In the genomic region with DNA sequence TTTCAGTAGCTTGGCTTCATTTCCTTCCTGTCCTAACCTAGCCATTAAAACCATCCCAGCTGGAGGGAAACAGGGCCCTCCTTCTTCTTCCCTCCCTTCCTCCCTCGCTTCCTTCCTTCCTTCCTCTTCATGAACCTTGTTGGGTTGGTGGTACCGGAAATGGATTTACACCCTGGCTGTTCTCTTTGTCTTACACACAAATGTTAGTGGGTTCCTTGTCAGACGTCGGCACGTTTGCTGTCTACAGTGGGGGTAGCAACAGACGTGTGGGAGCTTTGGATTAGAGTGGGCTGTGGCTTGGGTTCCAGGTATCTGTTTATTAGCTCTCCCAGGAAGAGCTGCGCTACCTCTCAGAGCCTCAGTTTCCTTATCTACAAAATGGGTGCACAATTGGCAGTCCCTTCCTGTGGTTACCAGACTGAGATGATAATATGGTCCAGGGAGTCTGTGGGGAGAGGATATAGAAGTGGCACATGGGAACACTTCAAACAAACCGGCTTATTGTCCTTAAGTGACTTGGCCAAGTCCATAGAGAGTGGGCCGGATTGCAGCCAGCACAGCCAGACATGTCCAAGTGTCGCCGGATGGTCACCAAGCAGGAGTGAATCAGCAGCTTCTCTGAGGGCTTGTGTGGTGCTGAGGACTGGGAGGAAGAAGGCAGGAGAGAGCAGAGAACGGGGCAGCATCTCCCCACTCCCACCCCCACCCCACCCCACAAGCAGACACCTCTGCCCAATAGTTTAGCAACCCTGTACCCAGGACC, we compare ENCODE assay signal across 11 mouse cellular contexts. TPM values are rescaled to one million over a fixed set of nuclear protein-coding genes. Genes with fewer than 3 reads are reported as not detected.
DNase-seq lines count a peak whose midpoint lies in the region; ATAC-seq and TF ChIP-seq lines count a peak whose summit lies in the region.
"Had no signal": no experiment of that assay in that cellular context is flagged by ENCODE, and none has a peak within 500 bp of the region (broad histone marks: within the 10 kb centered on the region; RNA-seq: fewer than 3 reads in every experiment).

No protein-coding gene starts in this region.

- peak overlapping the region; percentile 4; the same call in 1 of the 2 replicates for H3K27ac ChIP-seq in kidney, embryonic 14.5 days (ENCODE audit: low read depth, low read length)
- no peak overlapping the region for H3K27ac ChIP-seq in MEL (ENCODE audit: control insufficient read depth, low read depth, low read length)
- no peak overlapping the region for H3K27ac ChIP-seq in limb, embryonic 15.5 days
- H3K27ac ChIP-seq in midbrain, postnatal 0 days (ENCODE audit: low read depth, low read length) = no peak overlapping the region
- H3K27ac ChIP-seq: hindbrain, embryonic 12.5 days had no signal

- TF ChIP-seq CTCF in MEL (IDR thresholded peaks at IDR 0.05 in 2 of 3, conservative IDR thresholded peaks at IDR 0.05 in 1 of 3; ENCODE audit: control insufficient read depth in 1 of 3, insufficient read depth in 1 of 3, low read depth in 2 of 3, low read length in 3 of 3, poor library complexity in 1 of 3, severe bottlenecking in 1 of 3) = no peak
- TF ChIP-seq CTCF in midbrain, postnatal 0 days (IDR thresholded peaks at IDR 0.05) = no peak

- H3K36me3 ChIP-seq in kidney, embryonic 14.5 days (ENCODE audit: control insufficient read depth, insufficient read depth, low read length) = no peaks in the 10 kb centered on the region
- peaks cover 0 to 3% of the 10 kb centered on the region in 2 experiments; a peak in 2 of 4 replicates for H3K36me3 ChIP-seq in MEL (ENCODE audit: control insufficient read depth in 1 of 2, insufficient read depth in 2 of 2, low read length in 2 of 2)
- no peaks in the 10 kb centered on the region for H3K36me3 ChIP-seq in limb, embryonic 15.5 days
- no peaks in the 10 kb centered on the region for H3K36me3 ChIP-seq in midbrain, postnatal 0 days (ENCODE audit: insufficient read depth, low read length)
- H3K36me3 ChIP-seq: hindbrain, embryonic 12.5 days had no signal

- TF ChIP-seq POLR2A in MEL (IDR thresholded peaks at IDR 0.05; ENCODE audit: control insufficient read depth in 1 of 2, insufficient read depth in 1 of 2, low read depth in 1 of 2, low read length in 2 of 2, poor library complexity in 1 of 2) = no peak

- TF ChIP-seq RAD21 in MEL (IDR thresholded peaks at IDR 0.05; ENCODE audit: low read depth, low read length) = no peak

- no peak for ATAC-seq in kidney, embryonic 14.5 days (ENCODE audit: low FRiP score, low TSS enrichment)
- ATAC-seq in limb, embryonic 15.5 days (ENCODE audit: insufficient number of reproducible peaks, low FRiP score, low TSS enrichment, low read depth) = no peak
- ATAC-seq in midbrain, postnatal 0 days (ENCODE audit: low FRiP score) = no peak

- no peak overlapping the region; the same call in 1 of the 2 replicates for H3K9ac ChIP-seq in kidney, embryonic 14.5 days (ENCODE audit: low read depth, low read length)
- H3K9ac ChIP-seq in MEL (ENCODE audit: control insufficient read depth, low read depth, low read length, poor library complexity, severe bottlenecking) = peak overlapping the region; percentile 57
- no peak overlapping the region for H3K9ac ChIP-seq in limb, embryonic 15.5 days
- H3K9ac ChIP-seq in midbrain, postnatal 0 days (replicated peaks; ENCODE audit: low read length, poor library complexity, severe bottlenecking) = no peak overlapping the region

- TF ChIP-seq EP300 in MEL (IDR thresholded peaks at IDR 0.05; ENCODE audit: low read depth in 1 of 2, low read length in 2 of 2) = peak; percentile 24 to 46; a peak in 1 of 4 replicates

- H3K9me3 ChIP-seq in kidney, embryonic 14.5 days (ENCODE audit: control insufficient read depth, low read length) = no peaks in the 10 kb centered on the region
- H3K9me3 ChIP-seq in MEL (replicated peaks; ENCODE audit: insufficient read depth, low read length) = no peaks in the 10 kb centered on the region
- no peaks in the 10 kb centered on the region for H3K9me3 ChIP-seq in limb, embryonic 15.5 days
- H3K9me3 ChIP-seq in midbrain, postnatal 0 days (ENCODE audit: low read length) = no peaks in the 10 kb centered on the region
- H3K9me3 ChIP-seq: hindbrain, embryonic 12.5 days had no signal

- WGBS in kidney, embryonic 14.5 days = 77% methylated on average over 12 of the region's 12 CpGs
- WGBS in limb, embryonic 15.5 days = 69% methylated on average over 12 of the region's 12 CpGs
- WGBS in midbrain, postnatal 0 days = 83% methylated on average over 12 of the region's 12 CpGs

- H3K4me3 ChIP-seq in kidney, embryonic 14.5 days (ENCODE audit: low read length) = no peak overlapping the region
- H3K4me3 ChIP-seq in MEL (ENCODE audit: control insufficient read depth in 1 of 2, insufficient read depth in 1 of 2, low read depth in 2 of 2, low read length in 2 of 2) = peak overlapping the region; percentile 50 to 51
- H3K4me3 ChIP-seq in limb, embryonic 15.5 days = no peak overlapping the region
- no peak overlapping the region for H3K4me3 ChIP-seq in midbrain, postnatal 0 days (ENCODE audit: low read depth, low read length)

- H3K27me3 ChIP-seq in kidney, embryonic 14.5 days (ENCODE audit: control insufficient read depth, insufficient read depth, low read length) = no peaks in the 10 kb centered on the region
- no peaks in the 10 kb centered on the region for H3K27me3 ChIP-seq in MEL (ENCODE audit: control insufficient read depth in 1 of 2, insufficient read depth in 2 of 2, low read length in 2 of 2)
- peaks cover 29% of the 10 kb centered on the region for H3K27me3 ChIP-seq in limb, embryonic 15.5 days
- H3K27me3 ChIP-seq in midbrain, postnatal 0 days (ENCODE audit: insufficient read depth, low read length) = no peaks in the 10 kb centered on the region; the same call in 1 of the 2 replicates

- H3K4me2 ChIP-seq in kidney, embryonic 14.5 days (replicated peaks; ENCODE audit: low read depth, low read length) = peak overlapping the region; percentile 65
- peak overlapping the region; percentile 53; the same call in 1 of the 2 replicates for H3K4me2 ChIP-seq in limb, embryonic 15.5 days
- no peak overlapping the region for H3K4me2 ChIP-seq in midbrain, postnatal 0 days (ENCODE audit: low read depth, low read length, poor library complexity, severe bottlenecking)

- peaks cover 4% of the 10 kb centered on the region; the same call in 1 of the 2 replicates for H3K4me1 ChIP-seq in kidney, embryonic 14.5 days (ENCODE audit: control insufficient read depth, insufficient read depth, low read length)
- H3K4me1 ChIP-seq in MEL (ENCODE audit: control insufficient read depth in 1 of 2, insufficient read depth in 2 of 2, low read length in 2 of 2) = peaks cover 0 to 8% of the 10 kb centered on the region in 2 experiments; a peak in 1 of 4 replicates
- H3K4me1 ChIP-seq in limb, embryonic 15.5 days = peaks cover 12% of the 10 kb centered on the region
- no peaks in the 10 kb centered on the region for H3K4me1 ChIP-seq in midbrain, postnatal 0 days (ENCODE audit: insufficient read depth, low read length)

- H3K79me2 ChIP-seq in MEL (ENCODE audit: control insufficient read depth, insufficient read depth, low read length, poor library complexity) = no peaks in the 10 kb centered on the region

- DNase-seq in kidney, adult 9 months = no peak
- DNase-seq in MEL (ENCODE audit: low read depth, low spot score) = peak; percentile 65
- DNase-seq in heart, adult 8-10 months (ENCODE audit: low spot score) = peak; percentile 44
- DNase-seq in adrenal gland, adult 8-10 months = no peak
- no peak for DNase-seq in midbrain, postnatal 0 days (ENCODE audit: low spot score)
- DNase-seq in cerebellum, postnatal 10 days = no peak
- DNase-seq: layer of hippocampus, postnatal 36 days had no signal

TF ChIP-seq in MEL, 35 proteins besides CTCF, POLR2A, EP300 and RAD21 (continues in another document):
- TF ChIP-seq USF1 (IDR thresholded peaks at IDR 0.05; ENCODE audit: low read depth, low read length) = no peak
- no peak for TF ChIP-seq KAT2A (conservative IDR thresholded peaks at IDR 0.05; ENCODE audit: low read depth, low read length)
- TF ChIP-seq TCF12 (IDR thresholded peaks at IDR 0.05; ENCODE audit: low read depth, low read length) = peak; percentile 35; the same call in 1 of the 2 replicates
- TF ChIP-seq CHD2 (IDR thresholded peaks at IDR 0.05; ENCODE audit: low read length) = no peak

RNA-seq across cellular contexts. Expression of a gene that starts 0.9 kb away (rescaled TPM):
- polyA plus RNA-seq in kidney, embryonic 14.5 days (2014; fragmentation: Nextera tagmentation; extraction: Ambion mirVana) = 21.7 TPM in 2 replicates
- total RNA-seq in MEL (2012; rRNA removed) = 10.7 and 12.4 TPM in 2 replicates
- 10 to 100 TPM in 1 of 2 experiments, not detected in 1; 26.1 TPM for polyA plus RNA-seq in MEL (2012; ENCODE audit: insufficient read depth in 1 of 2, insufficient read length in 2 of 2, low read depth in 1 of 2, low replicate concordance in 2 of 2, missing spikeins in 1 of 2)
- 1 to 10 TPM; 2.1 to 3.2 (median 2.8) TPM for total RNA-seq in heart, adult 8-10 months (2022)
- 7.0 TPM in 2 replicates for polyA plus RNA-seq in limb, embryonic 15.5 days (2015; fragmentation: Nextera tagmentation; extraction: Ambion mirVana)
- total RNA-seq in adrenal gland, adult 8-10 months (2022) = 10 to 100 TPM in 2 of 4 experiments, 1 to 10 TPM in 2; 7.2 to 20.4 (median 14.7) TPM
- total RNA-seq in midbrain, postnatal 0 days (2014; rRNA removed) = 9.1 and 9.6 TPM in 2 replicates
- 9.2 and 12.2 TPM in 2 replicates for polyA plus RNA-seq in midbrain, postnatal 0 days (2015; fragmentation: Nextera tagmentation; extraction: Ambion mirVana)
- total RNA-seq: CH12.LX had no signal

RNA-seq across cellular contexts. Expression of a gene that starts 27.6 kb away (rescaled TPM):
- polyA plus RNA-seq in kidney, embryonic 14.5 days (2014; fragmentation: Nextera tagmentation; extraction: Ambion mirVana) = not detected in 2 replicates
- not detected in 2 replicates for total RNA-seq in MEL (2012; rRNA removed)
- not detected for polyA plus RNA-seq in MEL (2012; ENCODE audit: insufficient read depth in 1 of 2, insufficient read length in 2 of 2, low read depth in 1 of 2, low replicate concordance in 2 of 2, missing spikeins in 1 of 2)
- total RNA-seq in heart, adult 8-10 months (2022) = not detected
- polyA plus RNA-seq in limb, embryonic 15.5 days (2015; fragmentation: Nextera tagmentation; extraction: Ambion mirVana) = 0.09 and 0.12 TPM in 2 replicates
- total RNA-seq in adrenal gland, adult 8-10 months (2022) = 1 to 10 TPM; 2.9 to 6.1 (median 3.9) TPM
- total RNA-seq in midbrain, postnatal 0 days (2014; rRNA removed) = 18.7 and 24.0 TPM in 2 replicates
- polyA plus RNA-seq in midbrain, postnatal 0 days (2015; fragmentation: Nextera tagmentation; extraction: Ambion mirVana) = 20.1 and 21.6 TPM in 2 replicates
- total RNA-seq: CH12.LX had no signal

RNA-seq across cellular contexts. Expression of a gene that starts 42.6 kb away (rescaled TPM):
- 25.7 and 27.1 TPM in 2 replicates for polyA plus RNA-seq in kidney, embryonic 14.5 days (2014; fragmentation: Nextera tagmentation; extraction: Ambion mirVana)
- total RNA-seq in MEL (2012; rRNA removed) = 14.0 and 21.2 TPM in 2 replicates
- polyA plus RNA-seq in MEL (2012; ENCODE audit: insufficient read depth in 1 of 2, insufficient read length in 2 of 2, low read depth in 1 of 2, low replicate concordance in 2 of 2, missing spikeins in 1 of 2) = 10 to 100 TPM in 1 of 2 experiments, not detected in 1; 22.1 TPM
- total RNA-seq in heart, adult 8-10 months (2022) = 100 to 1,000 TPM; 791 to 970 (median 864) TPM
- polyA plus RNA-seq in limb, embryonic 15.5 days (2015; fragmentation: Nextera tagmentation; extraction: Ambion mirVana) = 50.7 and 54.0 TPM in 2 replicates
- 100 to 1,000 TPM; 172 to 218 (median 206) TPM for total RNA-seq in adrenal gland, adult 8-10 months (2022)
- 255 and 261 TPM in 2 replicates for total RNA-seq in midbrain, postnatal 0 days (2014; rRNA removed)
- polyA plus RNA-seq in midbrain, postnatal 0 days (2015; fragmentation: Nextera tagmentation; extraction: Ambion mirVana) = 149 and 150 TPM in 2 replicates

Comparison
In these comparisons a context has a peak if more than half of its experiments do, and no peak if none do; other contexts are left out.
1. H3K4me3 ChIP-seq: peak in MEL (2 of 2); none in kidney, embryonic 14.5 days (single experiment), limb, embryonic 15.5 days (single experiment) and midbrain, postnatal 0 days (single experiment).
2. DNase-seq: peak in MEL (single experiment) and heart, adult 8-10 months (single experiment); none in kidney, adult 9 months (single experiment), adrenal gland, adult 8-10 months (single experiment), midbrain, postnatal 0 days (single experiment) and cerebellum, postnatal 10 days (0 of 2).